Mouse (Mus musculus): ENCODE data around the gene Atxn3.

Atxn3 gene

DNA sequence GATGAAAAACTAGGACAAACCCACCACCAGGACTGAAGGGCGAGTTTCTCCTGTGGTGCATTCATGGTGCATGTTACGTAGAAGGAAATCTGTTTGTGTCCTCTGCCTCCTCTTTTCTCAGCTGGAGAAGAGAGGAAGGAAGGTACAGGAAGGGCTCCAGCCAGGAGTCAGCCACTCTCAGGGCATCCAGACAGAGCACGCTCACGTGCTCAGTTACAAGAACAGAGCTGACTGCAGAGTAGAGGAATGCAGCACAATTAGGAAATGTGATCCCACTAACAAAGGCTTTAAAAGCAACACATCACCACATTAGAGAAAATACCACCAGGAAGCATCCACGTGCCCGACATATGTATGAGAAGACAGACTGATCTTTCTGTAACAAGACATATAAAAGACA is 35.7 kb downstream of the Atxn3 start:
- Histone ChIP-seq H3K27me3 (ENCODE audit: control insufficient read depth, insufficient read depth, low read length, poor library complexity, severe bottlenecking) (no peaks in the 10 kb centered on the region), H3K36me3 (ENCODE audit: control insufficient read depth, insufficient read depth, low read length, poor library complexity, severe bottlenecking) (peaks cover 7% of the 10 kb centered on the region; the same call in 1 of the 2 replicates)
- no peak for DNase-seq (ENCODE audit: low read depth, low spot score)

DNA sequence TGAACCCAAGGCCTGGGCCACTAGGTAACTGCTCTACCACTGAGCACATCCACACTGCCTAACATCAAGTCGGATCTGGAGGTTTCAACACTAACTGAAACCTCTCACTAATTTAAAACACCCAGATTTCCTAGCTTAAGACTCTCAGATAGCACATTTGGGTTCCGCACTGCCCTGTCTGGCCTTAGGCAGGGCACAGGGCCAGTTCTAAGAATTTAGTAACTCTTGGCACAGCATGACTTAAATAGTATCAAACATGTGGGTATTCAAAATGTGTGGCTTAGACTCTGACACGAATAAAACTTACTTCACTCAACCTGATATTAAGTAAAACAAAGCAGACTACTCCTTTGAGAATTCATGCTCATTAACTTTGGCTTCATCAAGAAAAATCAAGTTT is 38.2 kb downstream of the Atxn3 start:
- peaks cover 3% of the 10 kb centered on the region; the same call in 1 of the 2 replicates for H3K36me3 ChIP-seq (ENCODE audit: control insufficient read depth, insufficient read depth, low read length, poor library complexity, severe bottlenecking)
- no peak for DNase-seq (ENCODE audit: low read depth, low spot score)

DNA sequence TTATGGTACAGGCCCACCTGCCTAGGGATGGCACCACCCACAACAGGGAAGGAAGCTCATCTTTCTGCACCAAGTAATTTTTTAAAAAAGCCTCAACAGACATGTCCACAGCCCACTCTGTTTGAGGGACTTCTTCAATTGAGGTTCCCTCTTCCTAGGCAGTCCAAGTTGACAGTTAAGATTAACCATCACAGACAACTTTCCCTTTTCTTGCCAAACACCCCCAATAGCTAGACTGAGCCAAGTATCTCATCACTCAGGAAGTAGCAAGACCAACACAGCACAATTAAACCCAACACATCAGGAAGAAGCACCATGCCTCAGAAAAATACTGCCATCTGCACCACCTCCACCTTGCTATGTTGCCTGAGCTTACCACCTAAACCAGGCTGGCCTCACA is 40.9 kb downstream of the Atxn3 start:
- Histone ChIP-seq H3K36me3 (ENCODE audit: control insufficient read depth, insufficient read depth, low read length, poor library complexity, severe bottlenecking) (no peaks in the 10 kb centered on the region), H3K27me3 (ENCODE audit: control insufficient read depth, insufficient read depth, low read length, poor library complexity, severe bottlenecking) (no peaks in the 10 kb centered on the region)
- DNase-seq (ENCODE audit: low read depth, low spot score), result no peak

More for the DNA sequence above, 38.2 kb downstream of the Atxn3 start:
- H3K27me3 ChIP-seq (ENCODE audit: control insufficient read depth, insufficient read depth, low read length, poor library complexity, severe bottlenecking), result no peaks in the 10 kb centered on the region

- 0 out of 2 replicates have a peak, but pooled peaks cover 3% of the 10 kb centered on the region for H3K36me3 ChIP-seq (ENCODE audit: control insufficient read depth, insufficient read depth, low read length, poor library complexity, severe bottlenecking)
- no peaks in the 10 kb centered on the region for H3K27me3 ChIP-seq (ENCODE audit: control insufficient read depth, insufficient read depth, low read length, poor library complexity, severe bottlenecking)
- DNase-seq (ENCODE audit: low read depth, low spot score), result peak; percentile 93
Measured at GRCm38 (mm10) chr12:101912626-101913490, 45.2 kb downstream of the Atxn3 start, which contains the start of gene Trip11. Gene Trip11 (minus strand): TSS chr12:101913267.

DNA sequence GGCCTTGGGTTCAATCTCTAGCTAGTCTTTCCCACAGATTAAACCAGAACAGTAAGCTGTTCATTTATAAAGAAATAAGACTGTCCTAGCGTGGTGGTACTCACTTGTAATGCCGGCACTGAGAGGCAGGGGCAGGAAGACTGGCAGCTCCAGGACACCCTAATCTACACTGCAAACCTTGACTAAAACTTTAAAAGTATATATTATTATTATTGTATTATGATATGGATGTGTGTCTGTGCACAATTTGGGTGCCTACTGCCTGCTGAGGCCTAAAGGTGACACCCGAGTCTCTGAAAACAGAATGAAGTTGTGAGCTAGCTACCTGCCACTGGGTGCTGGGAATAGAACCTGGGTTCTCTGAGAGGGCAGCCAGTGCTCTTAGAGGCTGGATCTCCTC is 46.7 kb downstream of the Atxn3 start:
- 0 out of 2 replicates have a peak, but pooled peaks cover 3% of the 10 kb centered on the region for H3K36me3 ChIP-seq (ENCODE audit: control insufficient read depth, insufficient read depth, low read length, poor library complexity, severe bottlenecking)
- no peaks in the 10 kb centered on the region for H3K27me3 ChIP-seq (ENCODE audit: control insufficient read depth, insufficient read depth, low read length, poor library complexity, severe bottlenecking)
- no peak for DNase-seq (ENCODE audit: low read depth, low spot score)

DNA sequence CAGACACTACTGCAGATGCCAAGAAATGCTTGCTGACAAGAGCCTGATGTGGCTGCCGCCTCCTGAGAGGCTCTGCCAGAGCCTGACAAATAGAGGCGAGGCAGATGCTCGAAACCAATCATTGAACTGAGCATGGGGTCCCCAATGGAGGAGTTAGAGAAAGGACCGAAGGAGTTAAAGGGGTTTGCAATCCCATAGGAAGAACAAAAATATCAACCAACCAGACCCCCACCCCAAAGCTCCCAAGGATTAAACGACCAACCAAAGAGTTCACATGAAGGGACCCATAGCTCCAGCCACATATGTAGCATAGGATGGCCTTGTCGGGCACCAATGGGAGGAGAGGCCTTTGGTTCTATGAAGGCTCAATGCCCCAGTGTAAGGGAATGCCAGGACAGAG is 47.7 kb downstream of the Atxn3 start:
- 0 out of 2 replicates have a peak, but pooled peaks cover 3% of the 10 kb centered on the region for H3K36me3 ChIP-seq (ENCODE audit: control insufficient read depth, insufficient read depth, low read length, poor library complexity, severe bottlenecking)
- DNase-seq (ENCODE audit: low read depth, low spot score), result no peak
- H3K27me3 ChIP-seq (ENCODE audit: control insufficient read depth, insufficient read depth, low read length, poor library complexity, severe bottlenecking), result no peaks in the 10 kb centered on the region

DNA sequence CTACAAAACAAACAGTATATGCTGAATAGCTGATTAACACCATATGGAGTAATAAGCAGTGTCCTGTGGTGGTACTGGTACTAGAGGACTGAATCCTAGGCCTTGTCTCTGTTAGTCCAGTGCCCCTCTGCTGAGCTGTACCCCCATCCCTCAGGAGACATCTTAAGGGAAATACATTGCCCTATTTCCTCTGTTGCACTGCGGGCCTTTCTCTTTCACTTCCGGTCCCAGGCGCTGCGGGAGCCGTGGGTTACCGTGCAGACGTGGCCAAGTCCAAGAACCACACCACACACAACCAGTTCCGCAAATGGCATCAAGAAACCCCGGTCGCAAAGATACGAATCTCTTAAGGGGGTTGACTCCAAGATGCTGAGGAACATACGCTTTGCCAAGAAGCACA is 52.2 kb downstream of the Atxn3 start:
- 0 out of 2 replicates have a peak, but pooled peaks cover 3% of the 10 kb centered on the region for H3K36me3 ChIP-seq (ENCODE audit: control insufficient read depth, insufficient read depth, low read length, poor library complexity, severe bottlenecking)
- H3K27me3 ChIP-seq (ENCODE audit: control insufficient read depth, insufficient read depth, low read length, poor library complexity, severe bottlenecking), result no peaks in the 10 kb centered on the region
- peak; percentile 22 for DNase-seq (ENCODE audit: low read depth, low spot score)

DNA sequence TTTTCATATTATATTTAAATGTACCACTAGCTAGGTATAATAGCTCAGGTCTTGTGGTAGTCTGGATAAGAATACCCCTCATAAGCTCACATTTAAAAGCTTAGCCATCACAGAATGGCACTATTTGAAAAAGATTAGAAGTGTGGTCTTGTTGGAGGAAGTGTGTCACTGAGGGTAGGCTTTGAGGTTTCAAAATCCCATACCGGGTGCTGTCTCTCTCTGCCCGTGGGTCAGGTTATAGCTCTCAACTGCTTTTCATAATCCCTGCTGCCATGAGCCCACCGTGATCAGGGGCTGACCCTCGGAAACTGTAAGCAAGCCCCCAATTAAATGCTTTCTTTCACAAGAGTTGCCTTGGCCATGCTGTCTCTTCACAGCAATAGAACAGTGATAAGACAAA is 53.1 kb downstream of the Atxn3 start:
- no peaks in the 10 kb centered on the region for H3K27me3 ChIP-seq (ENCODE audit: control insufficient read depth, insufficient read depth, low read length, poor library complexity, severe bottlenecking)
- no peak for DNase-seq (ENCODE audit: low read depth, low spot score)
- 0 out of 2 replicates have a peak, but pooled peaks cover 3% of the 10 kb centered on the region for H3K36me3 ChIP-seq (ENCODE audit: control insufficient read depth, insufficient read depth, low read length, poor library complexity, severe bottlenecking)

- Histone ChIP-seq H3K36me3 (ENCODE audit: control insufficient read depth, insufficient read depth, low read length, poor library complexity, severe bottlenecking) (0 out of 2 replicates have a peak, but pooled peaks cover 3% of the 10 kb centered on the region), H3K27me3 (ENCODE audit: control insufficient read depth, insufficient read depth, low read length, poor library complexity, severe bottlenecking) (no peaks in the 10 kb centered on the region)
- no peak for DNase-seq (ENCODE audit: low read depth, low spot score)
Measured at GRCm38 (mm10) chr12:101904170-101904569, 53.9 kb downstream of the Atxn3 start.

DNA sequence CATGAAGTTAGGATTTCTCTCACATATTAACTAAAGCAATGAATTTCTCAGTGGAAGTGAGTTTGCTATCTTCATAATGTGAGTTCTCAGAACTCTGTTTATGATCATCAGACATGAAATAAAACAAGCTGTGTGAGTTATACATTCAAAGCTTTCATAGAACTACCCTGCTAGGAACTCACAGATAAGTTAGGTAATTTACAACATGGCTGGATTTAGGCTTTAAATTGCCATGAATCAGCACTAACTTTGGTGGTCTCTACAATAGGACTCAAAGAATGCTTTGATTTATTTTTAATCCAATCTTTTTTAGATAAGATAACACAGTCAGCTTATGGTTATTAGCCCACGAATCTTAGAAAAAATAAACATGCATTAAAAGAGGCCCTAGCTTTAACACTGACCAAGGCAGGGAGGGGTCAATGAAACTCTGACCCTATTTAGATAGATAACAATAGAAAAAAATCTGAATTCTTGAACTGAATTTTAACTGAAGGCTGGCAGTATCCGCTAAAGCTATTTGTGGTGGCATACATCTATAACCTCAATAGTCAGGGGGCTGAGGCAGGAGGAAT is 58.3 kb downstream of the Atxn3 start:
- H3K27me3 ChIP-seq (ENCODE audit: control insufficient read depth, insufficient read depth, low read length, poor library complexity, severe bottlenecking), result no peaks in the 10 kb centered on the region
- H3K36me3 ChIP-seq (ENCODE audit: control insufficient read depth, insufficient read depth, low read length, poor library complexity, severe bottlenecking), result peaks cover 1% of the 10 kb centered on the region; the same call in 1 of the 2 replicates
- no peak for DNase-seq (ENCODE audit: low read depth, low spot score)

DNA sequence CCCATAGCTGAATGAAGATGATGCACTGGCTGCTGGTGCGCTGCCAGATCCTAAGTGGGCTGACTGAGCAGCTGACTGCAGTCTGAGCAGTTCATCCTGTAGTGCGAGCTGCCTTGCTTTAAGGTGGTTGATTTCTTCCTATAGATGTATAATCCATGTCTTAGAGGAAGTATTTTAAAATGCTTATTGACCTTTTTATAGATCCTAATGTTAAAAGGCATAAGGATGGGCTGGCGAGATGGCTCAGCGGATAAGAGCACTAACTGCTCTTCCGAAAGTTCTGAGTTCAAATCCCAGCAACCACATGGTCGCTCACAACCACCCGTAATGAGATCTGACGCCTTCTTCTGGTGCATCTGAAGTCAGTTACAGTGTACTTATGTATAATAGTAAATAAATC is 59.1 kb downstream of the Atxn3 start:
- H3K27me3 ChIP-seq (ENCODE audit: control insufficient read depth, insufficient read depth, low read length, poor library complexity, severe bottlenecking), result no peaks in the 10 kb centered on the region

DNA sequence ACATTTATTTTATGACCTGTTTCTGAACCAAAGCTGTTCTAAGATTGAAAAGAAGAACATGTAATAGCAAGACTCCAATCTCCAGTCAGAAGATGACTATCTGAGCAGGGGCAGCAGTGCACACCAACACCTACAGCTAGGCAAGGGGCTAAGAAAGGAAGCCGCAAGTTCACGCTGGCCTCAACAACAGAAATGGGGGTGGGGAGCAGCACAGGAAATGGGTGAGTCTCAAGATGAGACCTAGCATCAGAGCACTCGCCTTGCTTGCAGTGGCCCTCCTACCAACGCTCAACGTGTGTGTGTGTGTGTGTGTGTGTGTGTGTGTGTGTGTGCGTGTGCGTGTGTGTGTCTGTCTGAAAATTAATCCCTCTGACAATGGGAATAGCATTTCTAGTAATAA is 60.9 kb downstream of the Atxn3 start:
- no peak for DNase-seq (ENCODE audit: low read depth, low spot score)
- Histone ChIP-seq H3K27me3 (ENCODE audit: control insufficient read depth, insufficient read depth, low read length, poor library complexity, severe bottlenecking) (no peaks in the 10 kb centered on the region), H3K36me3 (ENCODE audit: control insufficient read depth, insufficient read depth, low read length, poor library complexity, severe bottlenecking) (peaks cover 1% of the 10 kb centered on the region; the same call in 1 of the 2 replicates)

More for the DNA sequence above, 59.1 kb downstream of the Atxn3 start:
- peaks cover 1% of the 10 kb centered on the region; the same call in 1 of the 2 replicates for H3K36me3 ChIP-seq (ENCODE audit: control insufficient read depth, insufficient read depth, low read length, poor library complexity, severe bottlenecking)
- no peak for DNase-seq (ENCODE audit: low read depth, low spot score)

GRCm38 (mm10) chr12:101893296-101893695 is 64.8 kb downstream of the Atxn3 start:
- Histone ChIP-seq H3K27me3 (ENCODE audit: control insufficient read depth, insufficient read depth, low read length, poor library complexity, severe bottlenecking) (no peaks in the 10 kb centered on the region), H3K36me3 (ENCODE audit: control insufficient read depth, insufficient read depth, low read length, poor library complexity, severe bottlenecking) (peaks cover 2% of the 10 kb centered on the region)
- DNase-seq (ENCODE audit: low read depth, low spot score), result no peak

- no peaks in the 10 kb centered on the region for H3K27me3 ChIP-seq (ENCODE audit: control insufficient read depth, insufficient read depth, low read length, poor library complexity, severe bottlenecking)
- no peak for DNase-seq (ENCODE audit: low read depth, low spot score)
- H3K36me3 ChIP-seq (ENCODE audit: control insufficient read depth, insufficient read depth, low read length, poor library complexity, severe bottlenecking), result peaks cover 2% of the 10 kb centered on the region
Measured at GRCm38 (mm10) chr12:101892832-101893231, 65.2 kb downstream of the Atxn3 start.

DNA sequence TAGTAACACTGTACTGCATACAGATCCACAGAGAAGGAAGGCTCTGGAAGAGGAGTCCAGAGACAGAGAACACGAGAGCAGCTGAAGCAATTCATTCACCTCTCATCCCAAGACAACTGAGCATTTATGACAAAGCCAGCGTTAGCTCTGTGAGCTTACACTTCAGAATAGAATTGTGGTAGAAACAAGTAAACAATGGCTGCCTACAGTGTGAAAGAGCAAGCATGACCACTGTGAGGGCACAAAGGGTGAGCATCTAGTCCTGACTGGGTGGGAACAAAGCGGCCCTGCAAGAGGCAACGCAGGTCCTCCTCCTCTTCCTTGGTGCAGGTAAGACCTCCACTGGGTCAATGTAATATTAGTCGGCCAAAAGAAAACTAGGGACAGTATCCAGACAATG is 67.0 kb downstream of the Atxn3 start:
- DNase-seq (ENCODE audit: low read depth, low spot score), result no peak
- Histone ChIP-seq H3K27me3 (ENCODE audit: control insufficient read depth, insufficient read depth, low read length, poor library complexity, severe bottlenecking) (no peaks in the 10 kb centered on the region), H3K36me3 (ENCODE audit: control insufficient read depth, insufficient read depth, low read length, poor library complexity, severe bottlenecking) (peaks cover 2% of the 10 kb centered on the region)
